Mouse (Mus musculus) E14TG2a.4 (cell line): ENCODE results near the gene Zfp652.

Experiments used
- CTCF ChIP-seq: conservative IDR thresholded peaks from 2 replicates; pipeline ENCODE4 v1.5.1; 2014; ENCODE audit warnings: low read length
- POU5F1 ChIP-seq: IDR thresholded peaks from 2 replicates; pipeline ENCODE4 v1.6.1; 2014; ENCODE audit warnings: low read length, borderline replicate concordance

DNA sequence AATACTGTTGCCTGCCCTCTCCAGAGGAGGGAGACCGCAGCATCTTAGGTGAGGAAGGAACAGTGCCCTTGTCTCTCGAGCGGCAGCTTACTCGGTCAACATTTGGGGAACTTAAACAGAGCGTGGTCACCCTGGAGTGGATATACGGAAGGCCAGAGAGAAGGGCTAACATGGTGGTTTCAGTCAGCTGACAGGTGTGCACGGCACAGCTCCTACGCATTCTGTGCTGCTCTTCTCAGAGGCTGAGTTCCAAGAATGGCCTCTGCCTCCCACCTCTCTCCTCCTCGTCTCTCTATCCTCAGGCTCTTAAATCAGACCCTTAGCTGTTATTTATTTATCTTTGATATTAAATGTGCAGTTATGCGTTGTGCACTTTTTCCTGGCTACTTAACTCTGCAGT is 52.9 kb downstream of the Zfp652 start:
- TF ChIP-seq CTCF (no peak), POU5F1 (no peak)
